Mouse (Mus musculus) forebrain, postnatal 0 days (tissue): ENCODE measurements around the gene Gatad1. TPM values are rescaled to one million over a fixed set of nuclear protein-coding genes. Genes with fewer than 3 reads are reported as not detected.

Experiments
- ATAC-seq: fragments of 200-750 bp; cut with Nextera tagmentation; 2 replicates; pipeline ENCODE4 v1.8.0; 2017; ENCODE audit warnings: mild to moderate bottlenecking, moderate library complexity
- DNase-seq: peaks from one replicate; pipeline ENCODE4 v3.0.0-alpha.2; 2015
- H3K27ac ChIP-seq: fragments of 300-500 bp; sonication (generic); 2 replicates; pipeline ENCODE4 v1.5.1; 2014; ENCODE audit warnings: low read depth, mild to moderate bottlenecking, antibody characterized with exemption, low read length, moderate library complexity, mixed read lengths
- H3K27me3 ChIP-seq: fragments of 300-500 bp; sonication (generic); 2 replicates; pipeline ENCODE4 v1.6.1; 2014; ENCODE audit warnings: mild to moderate bottlenecking, low read length, mixed read lengths; ENCODE audit not compliant: insufficient read depth
- H3K36me3 ChIP-seq: fragments of 300-500 bp; sonication (generic); 2 replicates; pipeline ENCODE4 v1.6.1; 2014; ENCODE audit warnings: mild to moderate bottlenecking, moderate library complexity; ENCODE audit not compliant: insufficient read depth
- H3K4me1 ChIP-seq: fragments of 300-500 bp; sonication (generic); 2 replicates; pipeline ENCODE4 v1.6.1; 2014; ENCODE audit warnings: antibody characterized with exemption; ENCODE audit not compliant: insufficient read depth
- H3K4me2 ChIP-seq: fragments of 300-500 bp; sonication (generic); 2 replicates; pipeline ENCODE4 v1.6.1; 2014; ENCODE audit warnings: low read depth, mild to moderate bottlenecking, moderate library complexity
- H3K4me3 ChIP-seq: fragments of 300-500 bp; sonication (generic); 2 replicates; pipeline ENCODE4 v1.5.1; 2014; ENCODE audit warnings: low read depth, low read length, mixed read lengths
- H3K9ac ChIP-seq: fragments of 300-500 bp; sonication (generic); 2 replicates; pipeline ENCODE4 v1.6.1; 2014; ENCODE audit warnings: mild to moderate bottlenecking
- H3K9me3 ChIP-seq: fragments of 300-500 bp; sonication (generic); 2 replicates; pipeline ENCODE4 v1.6.1; 2016; ENCODE audit warnings: low read length
- CTCF ChIP-seq: sonication (generic); IDR thresholded peaks from 2 replicates; pipeline ENCODE4 v1.5.1; 2016; ENCODE audit warnings: antibody characterized with exemption, control low read depth, low read depth
- WGBS: fragments of 180-500 bp; shearing (Covaris S2); extraction: QIAGEN DNeasy Blood & Tissue Kit; methylation state at CpG from one replicate; pipeline ENCODE4 v1.1.7; 2014; 5-methylcytosine and 5-hydroxymethylcytosine counted together
- polyA plus RNA-seq: library from polyadenylated mRNA; unstranded; fragments of >200 nt; fragmentation: Nextera tagmentation; extraction: Ambion mirVana; gene quantifications from 2 replicates; pipeline ENCODE4 v1.2.1, GENCODE M21; 2015
- total RNA-seq: library from RNA; depleted of rRNA; stranded (reverse); fragments of >200 nt; gene quantifications from 2 replicates; pipeline ENCODE4 v1.2.3, GENCODE M21; 2014

The Gatad1 gene
- total and polyA plus RNA-seq, 2 experiments from 2014 or later, result 79.0 to 109 TPM

GRCm38 (mm10) chr5:3609241-3609640 lies 47.7 kb downstream of the Gatad1 start:
- 94% methylated on average over 7 of the region's 7 CpGs for WGBS
- H3K27ac ChIP-seq, result no peak overlapping the region
- DNase-seq, result no peak
- no peak overlapping the region for H3K4me2 ChIP-seq
- no peaks in the 10 kb centered on the region for H3K27me3 ChIP-seq
- TF ChIP-seq CTCF, result no peak
- H3K9ac ChIP-seq, result no peak overlapping the region
- H3K9me3 ChIP-seq, result no peaks in the 10 kb centered on the region
- H3K36me3 ChIP-seq, result peaks cover 56% of the 10 kb centered on the region
- no peak overlapping the region for H3K4me3 ChIP-seq
- no peak for ATAC-seq
- H3K4me1 ChIP-seq, result no peaks in the 10 kb centered on the region

- no peaks in the 10 kb centered on the region for H3K9me3 ChIP-seq
- WGBS, result 96% methylated on average over 9 of the region's 9 CpGs
- DNase-seq (no peak), ATAC-seq (no peak)
- H3K4me2 ChIP-seq, result no peak overlapping the region
- H3K27me3 ChIP-seq, result no peaks in the 10 kb centered on the region
- H3K4me3 ChIP-seq, result no peak overlapping the region
- H3K27ac ChIP-seq, result no peak overlapping the region
- H3K9ac ChIP-seq, result no peak overlapping the region
- TF ChIP-seq CTCF, result no peak
- peaks cover 56% of the 10 kb centered on the region for H3K36me3 ChIP-seq
- no peaks in the 10 kb centered on the region for H3K4me1 ChIP-seq
These were observed 49.9 kb downstream of the Gatad1 start for GRCm38 (mm10) chr5:3607114-3607513.

GRCm38 (mm10) chr5:3600790-3601189 lies 56.2 kb downstream of the Gatad1 start:
- Histone ChIP-seq H3K9me3 (no peaks in the 10 kb centered on the region), H3K36me3 (peaks cover 22% of the 10 kb centered on the region), H3K9ac (no peak overlapping the region), H3K4me3 (no peak overlapping the region), H3K27ac (no peak overlapping the region), H3K4me1 (0 out of 2 replicates have a peak, but pooled peaks cover 3% of the 10 kb centered on the region), H3K27me3 (no peaks in the 10 kb centered on the region), H3K4me2 (no peak overlapping the region)
- ATAC-seq (no peak), DNase-seq (no peak)
- TF ChIP-seq CTCF, result no peak
- 92% methylated on average over 3 of the region's 3 CpGs for WGBS

- no peaks in the 10 kb centered on the region for H3K27me3 ChIP-seq
- no peak overlapping the region for H3K4me3 ChIP-seq
- DNase-seq (no peak), ATAC-seq (no peak)
- no peak overlapping the region for H3K4me2 ChIP-seq
- peaks cover 17% of the 10 kb centered on the region for H3K36me3 ChIP-seq
- H3K27ac ChIP-seq, result no peak overlapping the region
- WGBS, result 74% methylated on average over 1 of the region's 1 CpGs
- no peak overlapping the region for H3K9ac ChIP-seq
- H3K9me3 ChIP-seq, result no peaks in the 10 kb centered on the region
- no peak for TF ChIP-seq CTCF
- H3K4me1 ChIP-seq, result peaks cover 5% of the 10 kb centered on the region; the same call in 1 of the 2 replicates
These were observed 56.7 kb downstream of the Gatad1 start for GRCm38 (mm10) chr5:3600298-3600697.

- ATAC-seq (no peak), DNase-seq (no peak)
- 94% methylated on average over 5 of the region's 5 CpGs for WGBS
- Histone ChIP-seq H3K36me3 (peaks cover 3% of the 10 kb centered on the region; the same call in 1 of the 2 replicates), H3K9me3 (no peaks in the 10 kb centered on the region), H3K9ac (no peak overlapping the region), H3K4me3 (no peak overlapping the region), H3K27me3 (no peaks in the 10 kb centered on the region), H3K4me1 (peaks cover 12% of the 10 kb centered on the region; the same call in 1 of the 2 replicates), H3K27ac (no peak overlapping the region), H3K4me2 (no peak overlapping the region)
- no peak for TF ChIP-seq CTCF
These were observed 58.2 kb downstream of the Gatad1 start for GRCm38 (mm10) chr5:3598766-3599165.

- Histone ChIP-seq H3K36me3 (0 out of 2 replicates have a peak, but pooled peaks cover 2% of the 10 kb centered on the region), H3K27me3 (no peaks in the 10 kb centered on the region), H3K9ac (no peak overlapping the region), H3K4me3 (peak overlapping the region; percentile 71), H3K27ac (no peak overlapping the region), H3K9me3 (no peaks in the 10 kb centered on the region), H3K4me2 (peak overlapping the region; percentile 90), H3K4me1 (peaks cover 12% of the 10 kb centered on the region; the same call in 1 of the 2 replicates)
- TF ChIP-seq CTCF, result no peak
- no peak for DNase-seq
- no peak for ATAC-seq
These were observed 59.8 kb downstream of the Gatad1 start for GRCm38 (mm10) chr5:3597171-3597570.

- Histone ChIP-seq H3K9me3 (no peaks in the 10 kb centered on the region), H3K27ac (peak within 1 kb of the TSS; percentile 80), H3K27me3 (no peaks in the 10 kb centered on the region), H3K4me2 (peak within 1 kb of the TSS; percentile 90), H3K36me3 (peaks cover 9% of the 10 kb centered on the region; the same call in 1 of the 2 replicates), H3K4me3 (peak within 1 kb of the TSS; percentile 71), H3K4me1 (peaks cover 12% of the 10 kb centered on the region; the same call in 1 of the 2 replicates), H3K9ac (peak within 1 kb of the TSS; percentile 73)
- TF ChIP-seq CTCF, result peak; percentile 79
- WGBS, result under 1% methylated on average over 31 of the region's 31 CpGs
- DNase-seq, result peak; percentile 86
- ATAC-seq, result peak; percentile 87
These were observed 60.6 kb downstream of the Gatad1 start, which contains the start of gene Rbm48 for GRCm38 (mm10) chr5:3596399-3596766. Gene Rbm48 (minus strand): TSS chr5:3596585.
